Mouse (Mus musculus): ENCODE results near the gene Slc34a3.
A peak's percentile ranks its signal among the peaks of the same experiment; 100 is the strongest.

The Slc34a3 gene

GRCm38 (mm10) chr2:25224766-25225752, 9.1 kb downstream of the Slc34a3 start:
- DNase-seq (ENCODE audit: low spot score): peak; percentile 98

DNA sequence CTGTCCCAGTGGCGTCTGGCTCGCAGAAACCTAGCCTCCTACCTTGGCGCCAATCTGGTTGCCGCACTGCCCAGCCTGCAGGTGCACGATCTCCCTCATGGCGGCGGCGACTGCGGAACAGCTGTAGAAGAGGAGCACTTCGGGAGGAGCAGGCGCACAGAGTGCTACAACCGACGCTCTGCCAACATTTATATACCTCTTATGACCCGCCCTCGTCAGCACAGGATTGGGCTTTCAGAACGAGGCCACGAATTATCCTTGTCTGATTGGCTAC, 9.7 kb downstream of the Slc34a3 start, which contains the start of gene Tubb4b:
Tubb4b (minus strand) TSS at position 211 of the 274 bp plus-strand sequence.
- no peak for DNase-seq (ENCODE audit: low spot score)

- DNase-seq (ENCODE audit: low spot score): peak; percentile 90
Observed at GRCm38 (mm10) chr2:25223681-25224491, 10.3 kb downstream of the Slc34a3 start.

- no peak for DNase-seq (ENCODE audit: low spot score)
Observed at GRCm38 (mm10) chr2:25221331-25221772, 12.8 kb downstream of the Slc34a3 start.

GRCm38 (mm10) chr2:25218445-25218844, 15.7 kb downstream of the Slc34a3 start, which contains the start of gene Fam166a:
Gene Fam166a (plus strand): TSS chr2:25218745.
- no peak for DNase-seq (ENCODE audit: low spot score)

GRCm38 (mm10) chr2:25217666-25218065, 16.5 kb downstream of the Slc34a3 start:
- no peak for DNase-seq (ENCODE audit: low spot score)

DNA sequence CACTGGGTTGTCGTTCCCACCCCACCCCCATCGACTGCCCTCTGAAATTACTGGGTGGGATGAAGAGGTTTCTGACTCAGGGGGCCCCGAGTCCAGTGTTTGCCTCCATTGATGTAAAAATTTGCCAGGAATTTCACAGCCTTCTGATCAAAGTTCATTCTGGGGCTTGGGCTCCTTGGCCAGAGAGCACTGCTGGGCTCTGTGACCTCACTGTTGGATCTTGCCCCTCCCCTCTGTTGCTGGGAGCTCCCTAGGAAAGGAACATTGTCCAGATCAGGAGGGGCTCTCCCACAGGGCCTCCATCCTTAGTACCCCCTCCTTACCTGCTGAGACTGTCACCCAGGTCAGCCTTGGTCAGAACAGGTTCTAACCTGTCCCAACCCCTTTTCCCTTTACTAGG, 19.7 kb downstream of the Slc34a3 start, which contains the start of gene Stpg3:
Stpg3 (minus strand) TSS at position 194 of the 400 bp plus-strand sequence.
- no peak for DNase-seq (ENCODE audit: low spot score)

GRCm38 (mm10) chr2:25213266-25213865, 20.8 kb downstream of the Slc34a3 start:
- no peak for DNase-seq (ENCODE audit: low spot score)

DNA sequence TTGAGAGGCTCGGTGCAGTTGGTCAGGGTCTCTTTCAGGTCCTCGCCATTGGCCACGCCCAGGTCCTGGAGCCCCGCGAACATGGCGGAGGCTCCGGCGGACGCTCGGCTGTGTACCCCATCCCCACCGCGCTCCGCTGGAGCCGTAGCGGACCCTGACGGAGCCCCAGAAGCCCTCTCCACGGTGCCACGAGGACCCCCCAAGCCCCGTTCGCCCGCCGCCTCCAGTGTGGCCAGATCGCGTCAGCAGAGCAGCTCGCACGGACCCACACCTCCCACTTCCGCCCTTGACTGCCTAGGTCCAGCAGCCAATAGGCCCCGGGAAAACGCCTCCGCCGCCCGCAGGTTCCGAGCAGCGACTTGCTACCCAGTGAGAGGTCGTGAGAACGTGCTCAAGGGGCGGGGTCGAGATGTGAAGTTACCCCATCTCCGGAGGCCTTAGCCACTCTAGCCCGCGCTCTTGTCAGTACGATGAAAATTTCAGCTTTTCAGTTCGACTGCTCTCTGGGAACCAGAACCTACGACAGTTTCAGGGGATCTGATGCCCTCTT, 23.0 kb downstream of the Slc34a3 start, which contains the start of gene Nelfb:
Nelfb (minus strand) TSS at position 369 of the 550 bp plus-strand sequence.
- DNase-seq (ENCODE audit: low spot score): peak; percentile 92

DNA sequence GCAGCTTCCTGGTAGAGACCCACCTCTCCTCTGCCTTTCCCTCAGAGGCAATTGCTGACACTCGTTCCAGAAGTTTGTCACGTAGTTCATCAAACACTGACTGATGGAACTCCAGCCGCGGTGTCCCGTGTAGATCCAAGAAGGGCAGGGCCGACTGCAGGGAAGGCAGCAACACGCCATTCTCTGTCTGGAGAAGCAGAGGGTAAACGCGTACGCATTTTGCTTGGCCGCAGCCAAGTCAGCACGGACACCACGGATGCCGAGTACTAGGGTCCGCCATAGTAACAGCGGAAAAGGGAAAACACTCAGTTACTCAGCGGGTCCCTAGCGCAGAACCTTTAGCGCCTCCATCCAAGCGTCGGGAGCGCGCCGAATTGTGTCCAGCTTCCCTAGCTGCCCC, 23.5 kb downstream of the Slc34a3 start:
- no peak for DNase-seq (ENCODE audit: low spot score)

DNA sequence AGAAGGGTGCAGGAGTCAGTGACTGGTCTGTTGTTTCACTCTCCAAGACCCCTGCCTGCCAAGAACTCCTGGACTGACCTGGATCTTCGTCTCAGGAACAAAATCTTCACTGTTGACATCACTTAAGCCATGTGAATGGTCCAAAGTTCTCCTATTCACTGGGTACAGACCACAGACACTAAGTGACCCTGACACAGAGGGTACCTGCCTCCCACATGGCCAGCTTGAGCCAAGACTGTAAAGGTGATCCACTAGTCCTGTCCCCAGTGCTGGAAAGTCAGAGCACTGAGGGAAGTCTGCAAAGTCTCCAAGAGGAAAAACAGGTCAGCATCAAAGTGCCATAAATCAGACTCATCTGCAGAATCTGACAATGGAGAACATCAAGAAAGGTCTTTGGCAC, 26.6 kb downstream of the Slc34a3 start:
- no peak for DNase-seq (ENCODE audit: low spot score)

GRCm38 (mm10) chr2:25203631-25204214, 30.4 kb downstream of the Slc34a3 start:
- DNase-seq (ENCODE audit: low spot score): no peak

- DNase-seq (ENCODE audit: low spot score): no peak
Observed at GRCm38 (mm10) chr2:25200631-25201030, 33.5 kb downstream of the Slc34a3 start.

GRCm38 (mm10) chr2:25197946-25198345, 36.2 kb downstream of the Slc34a3 start:
- DNase-seq (ENCODE audit: low spot score): no peak

DNA sequence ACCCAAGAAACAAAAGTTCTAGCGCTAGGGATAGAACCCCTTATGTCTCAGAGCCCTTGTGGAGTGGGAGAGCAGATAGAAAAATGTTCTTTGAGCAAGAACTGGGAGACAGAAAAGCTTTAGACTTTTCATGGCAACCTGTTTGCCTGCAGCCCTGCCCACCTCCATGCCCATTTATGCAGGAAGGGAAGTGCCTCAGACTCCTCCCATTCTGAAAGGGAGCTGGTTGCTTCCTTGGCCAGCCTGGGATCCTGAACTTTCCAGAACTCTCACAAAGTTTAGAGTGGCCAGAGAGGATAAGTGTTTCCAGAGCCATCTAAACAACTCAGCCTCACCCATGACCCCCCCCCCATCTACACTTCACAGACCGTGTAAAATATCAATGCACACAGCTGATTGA, 37.0 kb downstream of the Slc34a3 start:
- peak; percentile 51 for DNase-seq (ENCODE audit: low spot score)

DNA sequence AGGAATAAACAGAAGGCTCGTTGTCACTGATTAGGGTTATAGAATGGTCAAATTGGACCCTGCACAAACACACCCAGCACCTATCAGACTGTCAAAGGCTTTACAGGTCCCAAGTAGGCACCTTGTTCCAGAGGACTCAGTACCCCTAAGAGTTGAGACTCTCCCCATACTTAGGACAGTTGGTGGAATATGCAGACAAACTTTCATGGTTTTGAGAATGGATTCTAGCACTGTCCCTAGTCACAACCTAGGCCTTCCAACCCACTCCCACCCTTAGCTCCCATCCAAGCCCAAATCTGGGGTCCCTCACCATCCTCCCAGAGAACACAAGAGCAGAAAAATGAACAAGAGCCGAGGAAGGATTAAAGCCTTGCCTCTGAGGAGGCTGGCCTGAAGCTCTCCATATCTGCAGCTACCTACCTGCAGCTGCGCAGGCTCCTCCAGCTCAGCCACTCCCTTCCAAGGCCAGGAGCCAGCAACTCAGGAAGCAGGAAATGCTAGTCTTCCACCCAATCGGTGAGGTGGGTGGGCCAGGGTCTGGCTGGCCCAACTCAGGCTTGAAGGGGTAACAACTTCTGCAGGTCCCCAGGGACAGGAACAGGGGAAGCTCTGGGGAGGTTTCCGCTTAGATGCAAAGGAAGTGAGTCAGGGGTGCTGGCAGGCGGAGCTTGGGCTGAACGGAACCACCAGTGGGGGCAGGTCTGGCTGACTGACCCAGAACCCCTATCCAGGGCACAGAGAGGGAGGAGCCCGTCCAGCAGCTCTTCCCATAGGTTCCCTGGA, 37.8 kb downstream of the Slc34a3 start, which contains the start of gene Tor4a:
Tor4a (minus strand) TSS at position 715 of the 783 bp plus-strand sequence.
- DNase-seq (ENCODE audit: low spot score): peak; percentile 82

DNA sequence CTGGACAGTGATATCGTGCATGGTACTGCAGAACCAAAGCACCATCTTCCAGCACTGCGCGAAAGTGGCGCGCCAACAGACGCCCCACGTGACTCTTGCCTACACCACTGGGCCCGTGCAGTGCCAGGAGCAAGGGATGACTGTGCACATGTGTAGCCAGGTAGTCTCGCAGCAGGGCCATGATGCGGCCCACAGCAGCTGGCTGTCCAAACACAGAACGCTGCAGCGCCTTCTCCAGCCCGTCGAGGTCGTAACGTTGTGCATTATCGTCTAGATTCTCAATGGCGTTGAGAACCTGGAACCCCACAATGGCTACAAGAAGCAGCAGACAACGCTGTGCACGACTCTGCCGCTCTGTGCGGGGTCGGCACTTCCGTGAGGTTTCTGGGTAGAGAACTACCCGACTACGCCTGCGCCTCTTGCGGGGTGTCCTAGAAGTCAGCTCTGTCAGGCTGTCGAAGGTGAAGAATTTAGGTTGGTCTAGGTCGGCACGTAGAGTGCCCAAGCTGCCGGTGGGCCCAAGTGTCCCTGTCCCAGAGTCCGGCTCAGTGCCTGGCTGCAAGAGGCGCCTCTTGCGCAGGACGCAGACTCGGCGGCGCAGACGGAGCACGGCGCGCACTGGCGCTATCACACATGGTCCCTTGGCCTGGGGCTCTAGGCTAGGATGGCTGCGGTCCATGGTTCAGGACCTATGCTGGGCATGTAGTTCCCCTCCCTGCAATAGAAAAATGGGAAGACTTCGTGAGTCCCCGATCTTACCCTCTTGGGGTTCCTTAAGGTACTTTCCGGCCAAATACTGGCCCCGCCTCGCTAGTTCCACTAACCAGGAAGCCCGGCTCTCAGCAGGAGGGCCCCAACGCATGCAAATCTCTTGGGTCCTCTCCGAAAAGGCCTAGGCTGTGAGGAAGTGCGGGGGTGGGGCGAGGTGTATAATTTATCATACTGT, 38.7 kb downstream of the Slc34a3 start:
- DNase-seq (ENCODE audit: low spot score): peak; percentile 80

GRCm38 (mm10) chr2:25194486-25195171, 39.5 kb downstream of the Slc34a3 start:
- no peak for DNase-seq (ENCODE audit: low spot score)

DNA sequence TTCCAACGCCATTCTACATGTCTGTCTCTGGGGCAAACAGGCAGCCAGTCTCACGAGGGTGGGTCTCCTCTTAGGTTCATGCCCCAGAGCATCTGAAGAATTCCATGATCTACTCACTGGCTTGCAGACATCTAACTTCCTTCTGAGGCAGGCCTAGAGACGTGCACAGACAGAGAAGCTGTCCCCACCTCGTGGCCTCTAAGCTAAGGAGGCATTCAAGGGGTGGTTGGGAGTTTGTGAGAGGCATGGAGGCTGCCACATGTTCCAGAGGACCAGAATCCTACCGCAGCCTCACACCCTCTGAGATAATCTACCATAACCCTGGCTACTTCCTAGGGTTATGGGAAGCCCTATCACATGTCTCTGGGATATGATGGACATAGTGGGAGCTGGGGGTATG, 40.2 kb downstream of the Slc34a3 start:
- DNase-seq (ENCODE audit: low spot score): no peak

Measured in urinary bladder, postnatal 14 days (tissue).